Mouse (Mus musculus): ENCODE results near the gene Nup93.

DNA sequence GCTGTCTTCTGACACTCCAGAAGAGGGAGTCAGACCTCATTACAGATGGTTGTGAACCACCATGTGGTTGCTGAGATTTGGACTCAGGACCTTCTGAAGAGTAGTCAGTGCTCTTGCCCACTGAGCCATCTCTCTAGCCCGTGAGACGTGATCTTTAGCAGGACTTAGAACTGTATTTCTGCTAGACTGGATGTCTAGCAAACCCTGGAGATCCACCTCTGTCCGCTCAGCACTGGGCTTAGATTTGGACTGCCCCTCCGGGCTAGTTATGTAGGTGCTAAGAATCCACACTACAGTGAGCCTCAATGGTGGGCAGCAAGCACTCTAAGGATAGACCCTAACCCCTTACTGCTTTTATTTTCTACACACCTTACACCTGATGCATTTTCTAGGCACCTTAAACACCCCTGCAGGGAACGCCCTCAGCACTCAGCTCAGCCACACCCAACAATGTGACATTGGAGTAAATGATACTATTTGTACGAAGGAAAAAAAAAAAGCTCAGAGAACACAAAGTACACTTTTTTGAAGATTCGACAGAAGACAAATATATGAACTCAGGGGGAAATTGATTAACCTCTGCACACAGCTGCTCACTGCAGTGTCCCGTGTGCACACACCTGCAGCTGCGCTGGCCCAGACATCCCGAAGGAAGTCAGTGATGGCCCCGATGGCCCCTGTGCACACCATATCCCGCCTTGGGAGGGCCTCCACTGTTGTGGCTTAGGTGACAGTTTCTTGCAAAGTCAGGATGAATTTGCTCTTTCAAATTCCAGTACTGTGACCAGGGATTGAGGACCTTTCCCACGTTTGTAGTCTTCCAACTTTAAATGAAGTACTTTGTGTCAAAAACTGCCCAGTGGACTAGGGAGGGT lies 32.1 kb upstream of the Nup93 start:
- no peak for TF ChIP-seq CTCF (IDR thresholded peaks at IDR 0.05; ENCODE audit: control insufficient read depth, insufficient read depth, insufficient read length)
- no peak for TF ChIP-seq USF1 (IDR thresholded peaks at IDR 0.05; ENCODE audit: low read depth)
- no peak for TF ChIP-seq MYOD1 (IDR thresholded peaks at IDR 0.05; ENCODE audit: control insufficient read depth, insufficient read length, low read depth)
- TF ChIP-seq MAX (IDR thresholded peaks at IDR 0.05): no peak
